Mouse (Mus musculus) thymus, postnatal 36 days (tissue): ENCODE data around the gene Ccdc89.

Experiments used
- DNase-seq, 2 experiments: peaks; one replicate each; pipeline ENCODE4 v3.0.0; 2022; ENCODE audit warnings: mixed read lengths in 2 of 2

Ccdc89 gene

GRCm38 (mm10) chr7:90426020-90427001 lies at the start of gene Ccdc89:
Gene Ccdc89, plus strand, starts transcription at chr7:90426577.
- DNase-seq = peak in 1 of 2 experiments; percentile 2

GRCm38 (mm10) chr7:90384411-90384810 lies 42.0 kb upstream of the Ccdc89 start:
- no peak for DNase-seq

- no peak for DNase-seq
These were observed 39.4 kb upstream of the Ccdc89 start for GRCm38 (mm10) chr7:90386885-90387459.

GRCm38 (mm10) chr7:90389765-90390164 lies 36.6 kb upstream of the Ccdc89 start:
- no peak for DNase-seq

- no peak for DNase-seq
These were observed 31.3 kb upstream of the Ccdc89 start for GRCm38 (mm10) chr7:90395073-90395472.

GRCm38 (mm10) chr7:90395928-90396327 lies 30.4 kb upstream of the Ccdc89 start:
- no peak for DNase-seq

GRCm38 (mm10) chr7:90409934-90410333 lies 16.4 kb upstream of the Ccdc89 start:
- peak; percentile 48 to 62 for DNase-seq

GRCm38 (mm10) chr7:90427006-90427405 lies 629 bp downstream of the Ccdc89 start:
- DNase-seq = no peak

GRCm38 (mm10) chr7:90432221-90432620 lies 5.8 kb downstream of the Ccdc89 start:
- no peak for DNase-seq

GRCm38 (mm10) chr7:90440044-90440443 lies 13.7 kb downstream of the Ccdc89 start:
- DNase-seq = no peak

- DNase-seq = no peak
These were observed 15.7 kb downstream of the Ccdc89 start for GRCm38 (mm10) chr7:90442070-90442469.

- peak; percentile 94 to 96 for DNase-seq
These were observed 16.2 kb downstream of the Ccdc89 start, which contains the start of gene Crebzf for GRCm38 (mm10) chr7:90442518-90443080. Gene Crebzf, plus strand, starts transcription at chr7:90442729.

- peak; percentile 69 to 76 for DNase-seq
These were observed 17.0 kb downstream of the Ccdc89 start for GRCm38 (mm10) chr7:90443101-90444091.

GRCm38 (mm10) chr7:90444206-90444605 lies 17.8 kb downstream of the Ccdc89 start:
- no peak for DNase-seq

GRCm38 (mm10) chr7:90456149-90456844 lies 29.9 kb downstream of the Ccdc89 start:
- no peak for DNase-seq

- peak; percentile 59 to 67 for DNase-seq
These were observed 30.6 kb downstream of the Ccdc89 start, which contains the start of gene Tmem126a for GRCm38 (mm10) chr7:90456845-90457468. Gene Tmem126a, minus strand, starts transcription at chr7:90457229.

- DNase-seq = no peak
These were observed 31.1 kb downstream of the Ccdc89 start for GRCm38 (mm10) chr7:90457517-90457916.

- no peak for DNase-seq
These were observed 34.0 kb downstream of the Ccdc89 start for GRCm38 (mm10) chr7:90460330-90460729.

GRCm38 (mm10) chr7:90460930-90461329 lies 34.6 kb downstream of the Ccdc89 start:
- peak; percentile 57 to 65 for DNase-seq

GRCm38 (mm10) chr7:90461441-90461840 lies 35.1 kb downstream of the Ccdc89 start:
- DNase-seq = no peak

- DNase-seq = no peak
These were observed 47.1 kb downstream of the Ccdc89 start for GRCm38 (mm10) chr7:90473511-90473910.
